Mouse (Mus musculus) CH12.LX (cell line): ENCODE results near the gene Plxdc2.

ENCODE experiments used
- BHLHE40 ChIP-seq: IDR thresholded peaks from 2 replicates; pipeline ENCODE4 v1.6.1; 2011; ENCODE audit warnings: mild to moderate bottlenecking, low read depth, low read length, improper control_type of control experiment
- CTCF ChIP-seq, 2 experiments: IDR thresholded peaks in 1 of 2; conservative IDR thresholded peaks in 1 of 2; 2 replicates each; pipeline ENCODE4 v1.5.1; 2011 to 2012; ENCODE audit warnings: low read depth in 2 of 2, low read length in 2 of 2, improper control_type of control experiment in 1 of 2, inconsistent platforms in 1 of 2, mild to moderate bottlenecking in 1 of 2, moderate library complexity in 1 of 2
- POLR2A ChIP-seq: IDR thresholded peaks from 2 replicates; pipeline ENCODE4 v1.6.1; 2011; ENCODE audit warnings: low read depth, mild to moderate bottlenecking, improper control_type of control experiment, low read length

GRCm38 (mm10) chr2:16668391-16668790, 312.3 kb downstream of the Plxdc2 start:
- TF ChIP-seq CTCF (conservative IDR thresholded peaks at IDR 0.05 in 1 of 2, IDR thresholded peaks at IDR 0.05 in 1 of 2; ENCODE audit: low read depth in 2 of 2, low read length in 2 of 2) (no peak), BHLHE40 (no peak), POLR2A (no peak)
